Mouse (Mus musculus): ENCODE measurements at regions not wholly inside any gene's neighbourhood (a gene's known extent, or its start where the extent isn't known, plus 50 kb on each side); places are given as distances from the start of the nearest gene placed in this dataset.
A peak's percentile ranks its signal among the peaks of the same experiment; 100 is the strongest.

GRCm38 (mm10) chr4:125350056-125350455 lies 140.4 kb upstream of the Grik3 start:
- no peak for DNase-seq

GRCm38 (mm10) chr4:125339056-125339455 lies 151.4 kb upstream of the Grik3 start:
- DNase-seq: no peak

GRCm38 (mm10) chr4:125328806-125329205 lies 161.7 kb upstream of the Grik3 start:
- DNase-seq: peak; percentile 57

GRCm38 (mm10) chr4:125324495-125324894 lies 166.0 kb upstream of the Grik3 start:
- DNase-seq: no peak

GRCm38 (mm10) chr4:125319343-125319742 lies 171.2 kb upstream of the Grik3 start:
- no peak for DNase-seq

GRCm38 (mm10) chr4:125318293-125318692 lies 172.2 kb upstream of the Grik3 start:
- no peak for DNase-seq

- DNase-seq: no peak
These were observed 173.6 kb upstream of the Grik3 start for GRCm38 (mm10) chr4:125316876-125317275.

- no peak for DNase-seq
These were observed 174.7 kb upstream of the Grik3 start for GRCm38 (mm10) chr4:125315818-125316217.

- no peak for DNase-seq
These were observed 176.6 kb upstream of the Grik3 start for GRCm38 (mm10) chr4:125313892-125314291.

GRCm38 (mm10) chr4:125313252-125313651 lies 177.2 kb upstream of the Grik3 start:
- no peak for DNase-seq

- no peak for DNase-seq
These were observed 180.5 kb upstream of the Zc3h12a start for GRCm38 (mm10) chr4:125308171-125308570.

GRCm38 (mm10) chr4:125305766-125306165 lies 178.1 kb upstream of the Zc3h12a start:
- DNase-seq: no peak

GRCm38 (mm10) chr4:125302660-125303059 lies 175.0 kb upstream of the Zc3h12a start:
- no peak for DNase-seq

- peak; percentile 90 for DNase-seq
These were observed 173.1 kb upstream of the Zc3h12a start for GRCm38 (mm10) chr4:125300503-125301457.

- no peak for DNase-seq
These were observed 163.1 kb upstream of the Zc3h12a start for GRCm38 (mm10) chr4:125290761-125291160.

GRCm38 (mm10) chr4:125289709-125290108 lies 162.1 kb upstream of the Zc3h12a start:
- DNase-seq: no peak

GRCm38 (mm10) chr4:125289031-125289449 lies 161.4 kb upstream of the Zc3h12a start:
- DNase-seq: no peak

GRCm38 (mm10) chr4:125282974-125283319 lies 155.3 kb upstream of the Zc3h12a start:
- no peak for DNase-seq

- DNase-seq: peak; percentile 65
These were observed 154.7 kb upstream of the Zc3h12a start for GRCm38 (mm10) chr4:125282154-125282973.

GRCm38 (mm10) chr4:125279165-125279564 lies 151.5 kb upstream of the Zc3h12a start:
- no peak for DNase-seq

GRCm38 (mm10) chr4:125276861-125277260 lies 149.2 kb upstream of the Zc3h12a start:
- no peak for DNase-seq

GRCm38 (mm10) chr4:125275259-125275658 lies 147.6 kb upstream of the Zc3h12a start:
- no peak for DNase-seq

- DNase-seq: no peak
These were observed 143.3 kb upstream of the Zc3h12a start for GRCm38 (mm10) chr4:125270951-125271350.

All from adrenal gland, postnatal 10 days (tissue).